Mouse (Mus musculus) left cerebral cortex, adult 18-20 months (tissue): ENCODE results near the gene Sec61a2. TPM values are rescaled to one million over a fixed set of nuclear protein-coding genes. Genes with fewer than 3 reads are reported as not detected.

Source experiments
- total RNA-seq, 2 experiments: library from RNA; stranded (reverse); gene quantifications; 2 replicates each; pipeline ENCODE4 v1.2.3; 2021

Gene Sec61a2
- total RNA-seq, 2 experiments from 2014 or later, result 90.5 to 91.5 TPM

Other genes with a start within 250 kb of the Sec61a2 start
- 100 to 1,000 TPM; 118 to 141 TPM for gene Camk1d, start 180.9 kb downstream of the Sec61a2 start, total RNA-seq
- gene Nudt5, start 50.4 kb downstream of the Sec61a2 start, total RNA-seq, result 10 to 100 TPM; 23.1 to 24.5 TPM
- gene Cdc123, start 50.3 kb downstream of the Sec61a2 start, total RNA-seq, result 100 to 1,000 TPM; 155 to 178 TPM
- 1 to 10 TPM; 1.7 to 1.8 TPM for gene Gm13199, start 32.5 kb downstream of the Sec61a2 start, total RNA-seq
- 10 to 100 TPM in 1 of 2 experiments, 1 to 10 TPM in 1; 8.1 to 10.9 TPM for gene Dhtkd1, start 47.4 kb upstream of the Sec61a2 start, total RNA-seq
- gene Upf2, start 56.0 kb upstream of the Sec61a2 start, total RNA-seq, result 10 to 100 TPM; 42.9 to 44.9 TPM
- gene Proser2, start 234.8 kb upstream of the Sec61a2 start, total RNA-seq, result 1 to 10 TPM; 2.4 to 3.3 TPM